Mouse (Mus musculus) lung, adult 2 months (tissue): ENCODE results near the gene Gm28308.

Source experiments
- CTCF ChIP-seq: fragments of 200-500 bp; IDR thresholded peaks from 2 replicates; pipeline ENCODE4 v1.5.1; 2011; ENCODE audit warnings: mild to moderate bottlenecking, low read length, control low read depth; ENCODE audit not compliant: insufficient read depth
- POLR2A ChIP-seq: fragments of 200-500 bp; IDR thresholded peaks from 2 replicates; pipeline ENCODE4 v1.6.1; 2011; ENCODE audit warnings: low read depth, mild to moderate bottlenecking, control low read depth, low read length, borderline replicate concordance; ENCODE audit errors: extremely low read depth

- no peak for TF ChIP-seq CTCF
- TF ChIP-seq POLR2A: 0 out of 2 replicates have a peak, but pooled peaks have one; percentile 11
These were observed 52.4 kb downstream of the Gm28308 start for GRCm38 (mm10) chr6:52160511-52161335.
